Mouse (Mus musculus) left cerebral cortex, adult 9 months (tissue): ENCODE measurements around the gene Chst8.

ENCODE experiments used
- DNase-seq, 2 experiments: peaks; one replicate each; pipeline ENCODE4 v3.0.0; 2022; ENCODE audit warnings: low spot score in 2 of 2

The Chst8 gene

DNA sequence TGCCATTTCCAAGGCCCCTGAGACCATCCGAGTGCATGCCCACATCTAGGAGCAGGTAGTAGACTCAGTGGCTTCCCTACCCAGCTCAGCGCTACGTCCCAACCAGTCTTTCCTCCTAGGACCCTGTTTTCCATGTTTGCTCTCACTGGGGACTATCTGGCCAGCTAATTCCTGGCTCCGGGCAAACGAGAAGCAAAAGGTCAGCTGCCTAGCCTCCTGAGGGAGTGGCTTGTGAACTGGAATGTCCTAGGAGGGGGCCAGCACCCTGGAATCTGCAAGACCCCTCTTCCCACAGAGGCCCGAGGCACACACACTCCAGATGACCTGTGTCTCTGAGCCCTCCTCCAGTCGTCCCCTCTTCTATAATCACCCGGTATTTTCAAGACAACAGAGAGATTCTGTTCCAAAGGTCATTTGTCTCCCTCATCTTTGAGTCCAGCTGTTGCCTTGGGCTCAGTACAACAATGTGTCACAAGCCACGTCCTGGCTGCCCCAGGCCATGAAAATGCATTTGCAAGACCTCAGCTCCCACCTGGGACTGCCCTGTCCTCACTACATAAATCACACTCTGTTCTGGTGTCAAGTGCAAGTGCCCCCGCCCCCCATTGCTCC, 60.3 kb downstream of the Chst8 start:
- DNase-seq, result no peak

DNA sequence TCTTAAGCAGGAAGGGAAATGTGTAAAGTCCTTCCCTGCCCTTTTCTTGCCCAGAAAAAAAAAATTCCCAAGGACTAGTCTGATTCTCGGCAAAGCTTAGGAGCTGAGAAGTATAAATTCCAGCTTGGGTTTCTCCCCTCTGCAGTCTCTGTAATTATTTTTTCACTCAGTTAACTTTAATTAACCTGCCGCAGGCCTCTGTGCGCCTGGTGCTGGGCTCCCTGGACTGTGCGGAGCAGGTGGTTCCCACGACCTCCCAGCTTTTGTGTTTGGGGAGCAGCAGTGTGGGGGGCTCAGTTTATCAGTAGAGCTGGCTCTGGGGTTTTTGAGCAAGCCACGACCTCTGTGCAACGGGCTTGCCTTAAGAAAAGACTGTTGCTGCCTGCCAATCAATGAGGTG, 62.2 kb downstream of the Chst8 start:
- DNase-seq, result no peak

DNA sequence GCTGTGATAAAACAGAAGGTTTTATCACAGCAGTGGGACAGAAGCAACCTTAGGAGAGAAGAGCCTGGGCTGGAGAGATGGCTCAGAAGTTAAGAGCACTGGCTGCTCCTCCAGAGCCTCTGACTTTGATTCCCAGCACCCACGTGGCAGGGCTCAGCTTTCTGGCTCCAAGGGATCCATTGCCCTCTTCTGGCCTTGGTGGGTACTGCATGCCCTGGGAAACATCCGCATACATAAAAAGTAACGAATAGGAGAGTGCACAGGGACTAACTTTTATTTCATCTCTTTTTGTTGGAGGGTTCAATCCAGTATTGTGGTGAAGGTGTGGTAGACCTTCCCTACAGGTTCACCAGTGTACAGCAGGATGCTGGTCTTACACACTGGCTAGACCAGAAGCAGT, 62.8 kb downstream of the Chst8 start:
- DNase-seq, result no peak

DNA sequence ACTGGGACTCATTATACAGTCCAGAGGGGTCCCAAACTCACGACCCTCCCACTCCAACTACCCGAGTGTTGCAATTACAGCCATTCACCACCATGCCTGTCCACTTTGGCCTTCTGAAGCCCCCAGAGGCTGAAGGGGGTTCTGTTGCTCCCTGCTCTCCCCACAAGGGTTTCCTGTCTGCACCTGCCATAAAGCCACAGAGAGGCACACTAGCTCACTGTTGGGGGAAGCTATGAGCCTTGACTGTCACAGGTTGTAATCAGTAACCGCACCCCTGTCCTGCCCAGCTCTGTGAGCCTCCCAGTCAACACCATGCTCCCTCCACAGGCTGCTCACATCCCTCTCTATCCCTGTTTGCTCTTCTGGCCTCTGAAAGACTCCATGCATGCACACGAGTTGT, 64.0 kb downstream of the Chst8 start:
- DNase-seq, result no peak

GRCm38 (mm10) chr7:34747661-34748060, 64.8 kb downstream of the Chst8 start:
- no peak for DNase-seq

GRCm38 (mm10) chr7:34746586-34746985, 65.9 kb downstream of the Chst8 start:
- no peak for DNase-seq

DNA sequence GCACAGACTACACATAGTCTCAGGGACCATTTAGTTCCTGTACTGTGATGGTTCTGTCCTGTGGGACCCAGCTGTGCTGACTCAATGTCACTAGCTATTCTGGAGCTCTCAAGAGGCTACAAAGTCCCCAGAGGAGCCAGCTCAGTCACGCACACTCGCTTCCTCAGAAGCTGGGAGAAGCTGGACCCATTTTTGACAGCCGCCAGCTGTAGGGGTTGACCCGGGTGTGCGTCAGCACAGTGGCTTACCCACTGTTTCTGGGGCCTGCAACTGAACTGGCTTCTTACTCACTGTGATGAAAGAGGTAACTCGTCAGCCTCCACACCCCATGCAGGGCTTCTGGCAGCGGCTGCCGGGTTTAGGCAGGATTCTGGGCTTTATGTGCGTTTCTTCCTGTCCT, 66.3 kb downstream of the Chst8 start:
- DNase-seq, result no peak

GRCm38 (mm10) chr7:34745426-34745825, 67.1 kb downstream of the Chst8 start:
- DNase-seq, result no peak

DNA sequence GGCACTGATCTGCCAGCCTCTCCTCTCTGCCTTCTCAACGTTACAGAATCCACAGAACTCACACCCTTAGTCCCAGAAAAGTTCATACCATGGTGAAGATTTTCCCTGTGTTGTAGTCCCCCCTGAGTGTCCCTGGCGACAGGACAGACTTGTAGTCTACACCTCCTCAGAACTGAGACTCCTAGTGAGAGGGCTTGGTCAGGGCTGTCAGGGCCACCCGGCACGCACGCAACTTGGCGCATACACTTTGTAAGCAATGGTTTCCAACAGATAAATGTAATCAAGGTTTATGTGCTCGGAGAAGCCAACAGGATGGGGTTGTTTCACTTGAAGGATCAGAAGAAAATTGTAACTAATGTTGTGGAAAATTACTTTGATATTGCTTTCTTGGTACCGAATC, 67.5 kb downstream of the Chst8 start:
- no peak for DNase-seq

- DNase-seq, result no peak
Observed at GRCm38 (mm10) chr7:34743411-34744085, 69.0 kb downstream of the Chst8 start.

- no peak for DNase-seq
Observed at GRCm38 (mm10) chr7:34739371-34739770, 73.1 kb downstream of the Chst8 start.

DNA sequence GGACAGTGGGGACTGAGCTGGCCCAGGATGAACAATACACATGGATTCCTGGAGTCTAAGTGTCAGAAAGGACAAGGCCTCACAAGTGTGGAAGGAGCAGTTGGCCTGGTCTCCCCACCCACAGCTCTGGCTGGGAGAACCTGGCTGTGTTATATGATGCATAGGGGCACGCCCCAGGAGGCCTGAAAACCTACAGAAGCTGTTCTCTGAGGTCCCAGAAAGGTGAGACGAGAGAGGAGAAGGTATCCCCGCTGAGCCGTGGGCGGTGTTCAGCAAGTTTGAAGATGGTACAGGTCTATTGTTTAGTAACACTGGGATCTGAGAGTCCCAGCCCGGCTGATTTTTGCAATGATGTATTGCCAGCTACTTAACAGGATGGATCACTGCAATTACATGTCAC, 75.3 kb downstream of the Chst8 start:
- DNase-seq, result no peak

DNA sequence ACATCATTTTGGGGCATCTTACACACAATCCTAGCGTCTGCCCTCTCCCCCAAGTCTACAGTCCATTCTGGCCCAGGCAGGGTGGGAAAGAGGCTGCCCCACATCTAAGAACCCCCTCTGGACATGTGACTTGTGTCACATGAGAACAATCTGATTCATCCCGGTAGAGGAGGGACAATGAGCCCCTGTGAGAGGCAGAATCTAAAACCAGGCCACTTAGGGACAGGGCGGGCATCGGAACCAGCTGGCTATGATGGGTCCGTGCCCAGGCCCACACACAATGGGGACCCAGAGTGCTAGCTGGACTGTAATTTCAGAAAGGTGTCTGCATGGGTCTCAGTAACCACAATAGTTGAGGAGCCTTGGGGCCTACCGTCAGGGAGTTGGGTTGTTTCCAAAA, 78.2 kb downstream of the Chst8 start:
- DNase-seq, result peak; percentile 48 to 49

DNA sequence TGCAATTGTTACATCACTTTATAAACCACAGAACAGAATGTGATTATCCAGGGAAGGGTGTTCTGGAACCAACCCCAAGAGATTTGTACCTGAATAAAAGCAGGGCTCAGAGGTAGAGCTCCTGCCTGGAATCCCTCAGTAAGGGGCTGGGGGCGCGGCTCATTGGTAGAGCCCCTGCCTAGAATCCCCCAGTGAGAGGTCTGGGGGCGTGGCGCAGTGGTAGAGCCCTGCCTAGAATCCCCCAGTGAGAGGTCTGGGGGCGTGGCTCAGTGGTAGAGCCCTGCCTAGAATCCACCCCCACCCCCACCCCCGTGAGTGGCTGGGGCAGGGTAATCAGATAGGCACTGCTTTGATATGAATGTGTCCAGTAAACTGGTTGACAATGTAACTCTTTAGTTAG, 83.6 kb downstream of the Chst8 start:
- DNase-seq, result no peak

DNA sequence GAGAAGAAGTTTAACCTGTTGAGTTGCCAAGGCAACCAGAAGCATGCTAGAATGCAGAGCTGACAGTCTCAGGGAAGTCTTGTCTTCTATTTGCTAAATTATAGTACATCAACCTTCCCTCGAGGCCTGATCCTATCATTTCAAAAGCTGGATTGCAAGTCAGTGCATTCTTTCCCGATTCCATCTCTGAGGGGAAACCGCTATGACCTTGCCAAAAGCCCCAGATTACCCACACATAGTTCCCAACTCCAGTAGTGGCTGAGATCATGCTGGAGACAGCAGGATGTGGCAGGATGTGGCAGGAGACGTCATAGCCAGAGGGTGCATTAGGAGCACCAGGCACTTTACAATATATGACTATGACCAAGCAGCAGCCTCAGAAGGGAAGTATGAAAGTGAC, 87.3 kb downstream of the Chst8 start:
- no peak for DNase-seq

- DNase-seq, result no peak
Observed at GRCm38 (mm10) chr7:34722551-34723230, 89.8 kb downstream of the Chst8 start.

- DNase-seq, result no peak
Observed at GRCm38 (mm10) chr7:34722151-34722550, 90.4 kb downstream of the Chst8 start.

DNA sequence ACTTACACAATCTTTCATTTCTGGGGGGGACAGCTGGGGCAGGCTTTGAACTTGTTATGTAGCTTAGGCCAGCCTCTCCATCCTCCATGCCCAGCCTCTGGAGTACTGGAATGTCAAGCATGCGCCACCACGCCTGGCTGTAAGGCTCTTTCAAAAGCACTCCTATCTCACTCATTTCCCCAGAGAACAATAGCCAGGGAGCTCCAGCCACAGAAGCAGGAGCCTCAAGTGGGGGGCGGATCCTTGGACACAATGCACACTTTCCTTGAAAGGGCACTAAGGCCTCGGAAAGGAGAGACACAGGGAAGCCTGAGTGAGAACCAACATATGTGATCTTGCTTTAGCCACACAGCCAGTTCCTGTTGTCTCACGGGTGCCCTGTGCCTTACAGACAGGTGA, 90.9 kb downstream of the Chst8 start:
- no peak for DNase-seq

- no peak for DNase-seq
Observed at GRCm38 (mm10) chr7:34720882-34721649, 91.4 kb downstream of the Chst8 start.

DNA sequence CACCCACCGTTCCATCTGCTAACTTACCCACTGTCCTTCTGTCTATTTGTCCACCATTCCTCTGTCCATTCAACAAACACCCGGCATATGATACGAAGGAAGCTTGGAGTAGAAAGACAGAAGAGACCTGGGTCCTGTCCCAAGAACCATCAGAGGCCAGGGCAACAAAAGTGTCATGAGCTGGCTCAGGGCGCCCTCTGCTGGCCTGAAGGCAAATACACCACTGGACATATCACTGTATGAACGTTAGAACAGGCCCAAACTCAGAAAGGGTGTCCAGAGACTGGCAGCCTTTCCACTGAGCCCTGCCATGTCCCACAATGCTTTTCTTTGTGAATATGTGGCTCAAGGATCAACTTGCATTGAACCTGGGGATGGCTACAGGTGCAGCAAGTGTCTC, 92.9 kb downstream of the Chst8 start:
- DNase-seq, result peak in 1 of 2 experiments; percentile 60

DNA sequence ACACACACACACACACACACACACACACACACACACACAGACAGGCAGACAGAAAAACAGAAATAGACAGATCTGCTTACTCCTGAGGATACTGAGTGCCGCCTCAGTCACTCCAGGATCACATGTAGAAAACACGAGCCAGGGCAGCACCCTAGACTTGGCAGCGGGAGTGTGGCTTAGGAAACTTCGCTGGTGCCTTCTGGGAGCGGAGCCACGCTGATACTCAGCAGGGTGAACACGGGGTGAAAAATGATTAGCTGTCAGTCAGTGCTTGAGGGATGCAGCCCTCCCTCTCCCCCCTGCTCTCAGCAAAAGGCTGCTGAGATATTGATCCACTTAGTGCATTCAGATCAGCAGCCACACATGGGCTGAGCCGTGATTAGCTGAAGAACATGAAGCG, 93.9 kb downstream of the Chst8 start:
- no peak for DNase-seq

- DNase-seq, result no peak
Observed at GRCm38 (mm10) chr7:34717161-34717810, 95.2 kb downstream of the Chst8 start.
